Mouse (Mus musculus) heart, embryonic 14.5 days (tissue): Measurements from ENCODE around the gene Ncaph2. TPM values are rescaled to one million over a fixed set of nuclear protein-coding genes. Genes with fewer than 3 reads are reported as not detected.
A peak's percentile ranks its signal among the peaks of the same experiment; 100 is the strongest.

Experiments used
- ATAC-seq: fragments of 200-750 bp; cut with Nextera tagmentation; 2 replicates; pipeline ENCODE4 v1.8.0; 2017; ENCODE audit warnings: low read depth, moderate TSS enrichment; ENCODE audit not compliant: insufficient number of reproducible peaks, insufficient read depth, low FRiP score
- H3K27ac ChIP-seq, 2 experiments: fragments of 200-500 bp in 1 of 2; fragments of 300-500 bp in 1 of 2; sonication (generic) in 1 of 2; replicated peaks in 1 of 2; 2 replicates each; pipeline ENCODE4 v1.5.1; 2012 to 2014; ENCODE audit warnings: low read depth in 2 of 2, low read length in 2 of 2, control low read depth in 1 of 2, mild to moderate bottlenecking in 1 of 2, mixed read lengths in 1 of 2; ENCODE audit not compliant: control insufficient read depth in 1 of 2, insufficient read depth in 1 of 2
- H3K27me3 ChIP-seq: fragments of 300-500 bp; sonication (generic); 2 replicates; pipeline ENCODE4 v1.6.1; 2014; ENCODE audit warnings: mild to moderate bottlenecking, low read length, control low read depth; ENCODE audit not compliant: control insufficient read depth, insufficient read depth
- H3K36me3 ChIP-seq: fragments of 300-500 bp; sonication (generic); 2 replicates; pipeline ENCODE4 v1.6.1; 2014; ENCODE audit warnings: mild to moderate bottlenecking, control low read depth, low read length, mixed read lengths; ENCODE audit not compliant: control insufficient read depth, insufficient read depth
- H3K4me1 ChIP-seq, 2 experiments: fragments of 200-500 bp in 1 of 2; fragments of 300-500 bp in 1 of 2; sonication (generic) in 1 of 2; 2 replicates each; pipeline ENCODE4 v1.6.1; 2012 to 2014; ENCODE audit warnings: low read length in 2 of 2, control low read depth in 1 of 2, mixed read lengths in 1 of 2; ENCODE audit not compliant: control insufficient read depth in 2 of 2, insufficient read depth in 2 of 2
- H3K4me2 ChIP-seq: fragments of 300-500 bp; sonication (generic); 2 replicates; pipeline ENCODE4 v1.6.1; 2014; ENCODE audit warnings: mild to moderate bottlenecking, low read length
- H3K4me3 ChIP-seq, 2 experiments: fragments of 200-500 bp in 1 of 2; fragments of 300-500 bp in 1 of 2; sonication (generic) in 1 of 2; 2 replicates each; pipeline ENCODE4 v1.5.1; 2012 to 2014; ENCODE audit warnings: low read length in 2 of 2, mild to moderate bottlenecking in 2 of 2, control low read depth in 1 of 2, low read depth in 1 of 2, moderate library complexity in 1 of 2; ENCODE audit not compliant: control insufficient read depth in 1 of 2, insufficient read depth in 1 of 2
- H3K9ac ChIP-seq: fragments of 300-500 bp; sonication (generic); 2 replicates; pipeline ENCODE4 v1.6.1; 2014; ENCODE audit warnings: mild to moderate bottlenecking, low read length
- H3K9me3 ChIP-seq: fragments of 300-500 bp; sonication (generic); 2 replicates; pipeline ENCODE4 v1.6.1; 2016; ENCODE audit warnings: low read length, control low read depth; ENCODE audit not compliant: control insufficient read depth
- WGBS: fragments of 180-500 bp; shearing (Covaris S2); extraction: QIAGEN DNeasy Blood & Tissue Kit; methylation state at CpG from one replicate; pipeline ENCODE4 v1.1.7; 2014; 5-methylcytosine and 5-hydroxymethylcytosine counted together
- microRNA-seq: library from miRNA; unstranded; fragments of <30 nt; microRNA quantifications from one replicate; pipeline ENCODE4, GENCODE M21; 2016
- polyA plus RNA-seq: library from polyadenylated mRNA; unstranded; fragments of >200 nt; fragmentation: Nextera tagmentation; extraction: Ambion mirVana; gene quantifications from 2 replicates; pipeline ENCODE4 v1.2.1, GENCODE M21; 2014

Gene Ncaph2
- polyA plus RNA-seq, 1 experiment from 2014 or later = 97.6 TPM

DNA sequence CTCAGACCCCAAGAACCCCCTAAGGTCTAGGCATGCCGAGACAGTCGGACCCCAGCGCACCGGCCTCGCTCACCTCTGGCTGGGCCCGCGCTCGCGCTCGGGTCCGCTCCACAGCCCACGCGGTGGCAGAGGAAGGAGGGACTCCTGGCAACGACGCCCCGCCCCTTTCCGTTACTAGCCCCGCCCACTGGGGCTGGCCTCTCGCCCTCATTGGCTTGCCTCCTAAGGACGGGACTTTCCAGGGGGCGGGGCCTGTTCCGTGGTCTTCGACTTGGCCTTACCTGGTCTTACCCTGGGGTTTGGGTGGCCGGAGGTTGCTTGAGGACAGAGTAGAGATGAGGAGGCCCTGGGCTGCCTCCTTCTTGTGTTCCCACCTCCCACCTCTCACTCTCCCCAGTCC, 54.6 kb downstream of the Ncaph2 start, which contains the start of gene Syce3:
Syce3 (minus strand) TSS at position 386 of the 400 bp plus-strand sequence.
- Histone ChIP-seq H3K27ac (no peak within 1 kb of the TSS), H3K9me3 (peaks cover 10% of the 10 kb centered on the region; the same call in 1 of the 2 replicates), H3K4me3 (no peak within 1 kb of the TSS), H3K36me3 (no peaks in the 10 kb centered on the region), H3K27me3 (no peaks in the 10 kb centered on the region), H3K9ac (no peak within 1 kb of the TSS), H3K4me2 (no peak within 1 kb of the TSS), H3K4me1 (peaks cover 0 to 4% of the 10 kb centered on the region in 2 experiments; a peak in 1 of 4 replicates)
- 79% methylated on average over 24 of the region's 24 CpGs for WGBS
- ATAC-seq = peak; percentile 39; the same call in 1 of the 2 replicates

DNA sequence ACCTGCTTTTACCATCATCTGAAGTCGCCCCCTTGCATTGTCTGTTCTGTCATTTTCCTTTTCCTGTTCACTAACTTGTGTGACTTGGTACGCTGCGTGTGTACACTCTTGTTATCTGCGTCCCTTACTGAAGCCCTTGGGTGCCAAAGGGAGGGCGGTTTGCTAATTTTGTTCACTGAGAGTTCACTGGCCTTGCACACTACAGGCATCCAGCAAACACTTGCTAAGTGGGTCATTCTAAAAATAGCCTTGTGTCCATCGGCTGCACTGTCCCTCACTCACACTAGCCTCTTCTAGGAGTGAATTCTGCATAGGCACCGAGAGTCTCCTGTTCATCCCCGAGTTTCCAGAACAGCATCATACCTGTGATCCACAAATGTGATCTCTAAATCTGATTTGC, 59.8 kb downstream of the Ncaph2 start:
- no peak overlapping the region; the same call in 1 of the 2 replicates for H3K9ac ChIP-seq

DNA sequence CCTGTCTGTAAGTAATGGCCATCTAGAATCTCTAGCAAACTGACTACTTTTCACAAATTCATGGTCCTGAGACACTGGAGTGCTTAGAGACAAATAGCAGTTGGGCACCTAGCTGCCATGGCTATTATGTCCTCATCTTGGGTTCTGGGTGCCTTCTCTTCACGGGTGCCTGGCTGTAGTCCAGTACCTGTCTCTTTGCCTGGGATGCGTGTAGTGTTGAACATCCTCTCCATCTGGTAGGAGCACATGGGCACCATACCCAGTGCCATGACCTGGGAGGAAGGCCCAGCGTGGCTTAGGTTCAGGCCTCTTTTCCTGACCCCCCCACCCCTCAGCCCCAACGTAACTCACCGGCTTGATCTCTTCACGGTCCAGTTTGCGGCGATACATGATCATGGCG, 66.4 kb downstream of the Ncaph2 start:
- Histone ChIP-seq H3K4me3 (no peak overlapping the region), H3K9me3 (no peaks in the 10 kb centered on the region), H3K27ac (no peak overlapping the region), H3K27me3 (no peaks in the 10 kb centered on the region), H3K4me1 (peaks cover 19 to 27% of the 10 kb centered on the region in 2 experiments), H3K4me2 (no peak overlapping the region), H3K9ac (no peak overlapping the region), H3K36me3 (peaks cover 87% of the 10 kb centered on the region)
- ATAC-seq = no peak
- 95% methylated on average over 9 of the region's 9 CpGs for WGBS

More for the DNA sequence above, 59.8 kb downstream of the Ncaph2 start:
- H3K4me2 ChIP-seq = peak overlapping the region; percentile 12
- ATAC-seq = peak; percentile 62; the same call in 1 of the 2 replicates
- H3K36me3 ChIP-seq = peaks cover 43% of the 10 kb centered on the region
- no peaks in the 10 kb centered on the region for H3K27me3 ChIP-seq
- H3K4me1 ChIP-seq = peaks cover 9 to 11% of the 10 kb centered on the region in 2 experiments; a peak in 3 of 4 replicates
- H3K27ac ChIP-seq = peak overlapping the region; percentile 87
- 27% methylated on average over 8 of the region's 8 CpGs for WGBS
- H3K9me3 ChIP-seq = no peaks in the 10 kb centered on the region
- H3K4me3 ChIP-seq = no peak overlapping the region

Small RNA genes lying within 50 kb of the gene (microRNA-seq; reads per million reads assigned to microRNA genes)
- not detected for gene Mir6959

Other genes with a start within 250 kb of the Ncaph2 start
- 10.9 and 11.3 TPM in 2 replicates for gene Tubgcp6, start 232.6 kb upstream of the Ncaph2 start, polyA plus RNA-seq
- gene Hdac10, start 227.0 kb upstream of the Ncaph2 start, polyA plus RNA-seq = 11.0 and 11.5 TPM in 2 replicates
- 21.0 and 23.0 TPM in 2 replicates for gene Mapk12, start 215.0 kb upstream of the Ncaph2 start, polyA plus RNA-seq
- 2.5 and 3.2 TPM in 2 replicates for gene Mapk11, start 206.1 kb upstream of the Ncaph2 start, polyA plus RNA-seq
- 87.4 and 99.3 TPM in 2 replicates for gene Plxnb2, start 174.9 kb upstream of the Ncaph2 start, polyA plus RNA-seq
- 14.8 and 16.6 TPM in 2 replicates for gene Dennd6b, start 159.2 kb upstream of the Ncaph2 start, polyA plus RNA-seq
- gene Ppp6r2, start 144.2 kb upstream of the Ncaph2 start, polyA plus RNA-seq = 21.9 and 22.9 TPM in 2 replicates
- 38.2 and 45.1 TPM in 2 replicates for gene Sbf1, start 40.4 kb upstream of the Ncaph2 start, polyA plus RNA-seq
- gene Adm2, start 33.0 kb upstream of the Ncaph2 start, polyA plus RNA-seq = 0.20 and 0.40 TPM in 2 replicates
- not detected in 2 replicates for gene Miox, start 21.3 kb upstream of the Ncaph2 start, polyA plus RNA-seq
- gene Lmf2, start 60 bp upstream of the Ncaph2 start, polyA plus RNA-seq = 33.5 and 36.2 TPM in 2 replicates
- 7.9 and 9.4 TPM in 2 replicates for gene Sco2, start 18.1 kb downstream of the Ncaph2 start, polyA plus RNA-seq
- 1.2 and 1.6 TPM in 2 replicates for gene Tymp, start 21.3 kb downstream of the Ncaph2 start, polyA plus RNA-seq
- 0.36 and 0.76 TPM in 2 replicates for gene Odf3b, start 23.6 kb downstream of the Ncaph2 start, polyA plus RNA-seq
- not detected in 2 replicates for gene Klhdc7b, start 29.2 kb downstream of the Ncaph2 start, polyA plus RNA-seq
- gene Syce3, start 54.8 kb downstream of the Ncaph2 start, polyA plus RNA-seq = not detected in 2 replicates
- gene Cpt1b, start 70.1 kb downstream of the Ncaph2 start, polyA plus RNA-seq = 190 and 218 TPM in 2 replicates
- gene C730034F03Rik, start 73.9 kb downstream of the Ncaph2 start, polyA plus RNA-seq = 3.1 and 3.2 TPM in 2 replicates
- 0.53 and 0.59 TPM in 2 replicates for gene Gm44502, start 74.0 kb downstream of the Ncaph2 start, polyA plus RNA-seq
- gene Chkb, start 74.2 kb downstream of the Ncaph2 start, polyA plus RNA-seq = 68.9 and 75.0 TPM in 2 replicates
- 0.41 and 0.42 TPM in 2 replicates for gene Mapk8ip2, start 98.2 kb downstream of the Ncaph2 start, polyA plus RNA-seq
- gene Arsa, start 121.7 kb downstream of the Ncaph2 start, polyA plus RNA-seq = 12.5 and 14.1 TPM in 2 replicates
- 2.2 and 2.4 TPM in 2 replicates for gene Shank3, start 143.9 kb downstream of the Ncaph2 start, polyA plus RNA-seq
- 0.39 and 0.49 TPM in 2 replicates for gene Acr, start 212.6 kb downstream of the Ncaph2 start, polyA plus RNA-seq
- gene Rabl2, start 236.2 kb downstream of the Ncaph2 start, polyA plus RNA-seq = 17.2 and 20.3 TPM in 2 replicates